Mouse (Mus musculus) B cell, adult (primary cell): ENCODE data around the gene Trp53i13. TPM values are rescaled to one million over a fixed set of nuclear protein-coding genes. Genes with fewer than 3 reads are reported as not detected.

Source experiments
- total RNA-seq: library from RNA; stranded (reverse); gene quantifications from 4 replicates; pipeline ENCODE4 v1.2.4, GENCODE M21; 2023; ENCODE audit not compliant: inconsistent age

Gene Trp53i13
- total RNA-seq, result 6.3 to 8.6 TPM (median 7.9 TPM) in 4 replicates

GRCm38 (mm10) chr11:77515637-77516552 is at the start of gene Trp53i13:
Trp53i13 (minus strand) TSS chr11:77515980.

GRCm38 (mm10) chr11:77519043-77519442 is 3.3 kb upstream of the Trp53i13 start, which contains the start of gene Gm10392:
Gm10392 (minus strand) TSS chr11:77519198.

DNA sequence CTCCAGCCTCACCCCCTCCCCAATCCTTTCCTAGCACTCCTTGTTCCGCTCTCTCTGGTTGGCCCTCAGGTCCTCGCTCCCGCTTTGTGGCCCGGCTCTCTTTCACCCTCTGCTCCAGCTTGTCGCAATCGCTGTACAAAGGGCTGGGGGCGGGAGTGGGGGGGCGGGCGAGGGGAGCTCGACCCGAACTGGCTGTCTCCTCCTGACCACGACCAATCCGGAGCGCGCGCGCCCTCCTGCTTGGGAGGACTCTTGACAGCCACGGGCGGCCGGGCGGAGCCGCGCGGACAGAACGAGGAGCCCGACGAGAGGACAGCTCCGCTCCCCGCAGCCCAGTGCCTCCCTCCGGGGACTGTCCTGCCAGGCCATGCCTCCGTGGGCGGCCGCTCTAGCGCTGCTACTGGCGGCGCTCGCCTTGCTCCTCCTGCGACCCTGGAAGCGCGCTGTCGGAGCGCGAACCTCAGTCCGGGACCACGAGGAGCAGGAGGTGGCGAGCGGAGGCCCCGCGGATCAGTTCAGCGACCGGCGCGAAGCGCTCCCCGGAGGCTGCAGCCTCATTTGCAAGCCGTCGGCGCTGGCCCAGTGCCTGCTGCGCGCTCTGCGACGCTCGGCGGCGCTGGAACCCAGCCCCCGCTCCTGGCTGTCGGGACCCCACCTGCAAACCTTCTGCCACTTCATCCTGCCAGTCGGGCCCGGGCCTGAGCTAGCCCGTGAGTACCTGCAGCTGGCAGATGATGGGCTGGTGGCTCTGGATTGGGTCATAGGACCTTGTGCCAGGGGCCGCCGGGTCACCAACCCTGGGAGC is 746 bp downstream of the Trp53i13 start, which contains the start of gene Abhd15:
TSS of gene Abhd15 (plus strand) at position 290 of the 805 bp plus-strand sequence.

GRCm38 (mm10) chr11:77493512-77494343 is 22.1 kb downstream of the Trp53i13 start, which contains the start of gene Git1:
Git1 (plus strand) TSS chr11:77493562.

GRCm38 (mm10) chr11:77489591-77490235 is 26.1 kb downstream of the Trp53i13 start, which contains the start of gene Ankrd13b:
Ankrd13b (minus strand) TSS chr11:77489678.

GRCm38 (mm10) chr11:77462283-77463100 is 53.3 kb downstream of the Trp53i13 start, which contains the start of gene Coro6:
Coro6 (plus strand) TSS chr11:77462411.

Other genes with a start within 250 kb of the Trp53i13 start
- 0.16 to 1.1 TPM (median 0.65 TPM) in 4 replicates for gene Coro6, start 53.6 kb downstream of the Trp53i13 start, total RNA-seq
- gene Ankrd13b, start 26.3 kb downstream of the Trp53i13 start, total RNA-seq, result 1.2 to 1.6 TPM (median 1.4 TPM) in 4 replicates
- 38.7 to 46.3 TPM (median 42.8 TPM) in 4 replicates for gene Git1, start 22.4 kb downstream of the Trp53i13 start, total RNA-seq
- gene Abhd15, start 859 bp downstream of the Trp53i13 start, total RNA-seq, result 0.18 to 0.63 TPM (median 0.50 TPM) in 4 replicates
- 0.30 to 0.42 TPM in 2 of 4 replicates, not detected in the others for gene Gm10392, start 3.2 kb upstream of the Trp53i13 start, total RNA-seq
- gene Taok1, start 91.8 kb upstream of the Trp53i13 start, total RNA-seq, result 38.5 to 46.5 TPM (median 44.7 TPM) in 4 replicates
- gene Nufip2, start 170.2 kb upstream of the Trp53i13 start, total RNA-seq, result 98.3 to 111 TPM (median 102 TPM) in 4 replicates
- not detected in 4 replicates for gene Cryba1, start 209.3 kb upstream of the Trp53i13 start, total RNA-seq
- gene Myo18a, start 247.3 kb upstream of the Trp53i13 start, total RNA-seq, result 108 to 136 TPM (median 132 TPM) in 4 replicates